Mouse (Mus musculus) testis, adult 2 months (tissue): Measurements from ENCODE around the gene Mob3a.

Source experiments
- CTCF ChIP-seq: fragments of 200-500 bp; IDR thresholded peaks from 2 replicates; pipeline ENCODE4 v1.5.1; 2012; ENCODE audit warnings: low read depth, mild to moderate bottlenecking, inconsistent platforms, low read length, moderate library complexity; ENCODE audit not compliant: control insufficient read depth, insufficient read depth, insufficient replicate concordance
- POLR2A ChIP-seq: fragments of 200-500 bp; IDR thresholded peaks from 2 replicates; pipeline ENCODE4 v1.6.1; 2012; ENCODE audit warnings: low read depth, mild to moderate bottlenecking, inconsistent platforms, low read length, moderate library complexity; ENCODE audit not compliant: control insufficient read depth

GRCm38 (mm10) chr10:80682003-80682402, 19.8 kb downstream of the Mob3a start:
- TF ChIP-seq CTCF (no peak), POLR2A (no peak)
